Mouse (Mus musculus) ovary, adult 18-20 months (tissue): Measurements from ENCODE around the gene Polh.

Experiments used
- DNase-seq: peaks from one replicate; pipeline ENCODE4 v3.0.0; 2022; ENCODE audit warnings: low spot score, mixed read lengths

Gene Polh

GRCm38 (mm10) chr17:46168318-46168717 lies 34.1 kb downstream of the Polh start:
- DNase-seq, result no peak

- DNase-seq, result no peak
Measured at GRCm38 (mm10) chr17:46167014-46167413, 35.4 kb downstream of the Polh start.

- no peak for DNase-seq
Measured at GRCm38 (mm10) chr17:46166270-46166669, 36.2 kb downstream of the Polh start.

GRCm38 (mm10) chr17:46165460-46165859 lies 37.0 kb downstream of the Polh start:
- no peak for DNase-seq

DNA sequence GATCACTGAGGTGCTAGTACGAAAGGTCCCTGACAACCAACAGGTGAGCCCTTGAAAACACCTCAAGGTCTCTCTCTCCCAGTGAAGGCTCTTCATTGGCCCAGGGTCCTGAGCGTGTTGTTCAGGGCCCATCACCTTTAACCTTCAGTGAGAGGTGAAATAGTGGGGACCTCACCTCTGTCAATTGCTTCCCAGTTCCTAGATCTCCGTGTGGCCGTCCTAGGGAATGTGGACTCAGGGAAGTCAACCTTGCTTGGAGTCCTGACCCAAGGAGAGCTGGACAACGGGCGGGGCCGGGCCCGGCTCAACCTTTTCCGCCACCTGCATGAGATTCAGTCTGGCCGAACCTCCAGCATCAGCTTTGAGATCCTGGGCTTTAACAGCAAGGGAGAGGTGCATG lies 37.7 kb downstream of the Polh start:
- no peak for DNase-seq

- no peak for DNase-seq
Measured at GRCm38 (mm10) chr17:46164301-46164700, 38.1 kb downstream of the Polh start.

- DNase-seq, result no peak
Measured at GRCm38 (mm10) chr17:46162951-46163421, 39.5 kb downstream of the Polh start.

DNA sequence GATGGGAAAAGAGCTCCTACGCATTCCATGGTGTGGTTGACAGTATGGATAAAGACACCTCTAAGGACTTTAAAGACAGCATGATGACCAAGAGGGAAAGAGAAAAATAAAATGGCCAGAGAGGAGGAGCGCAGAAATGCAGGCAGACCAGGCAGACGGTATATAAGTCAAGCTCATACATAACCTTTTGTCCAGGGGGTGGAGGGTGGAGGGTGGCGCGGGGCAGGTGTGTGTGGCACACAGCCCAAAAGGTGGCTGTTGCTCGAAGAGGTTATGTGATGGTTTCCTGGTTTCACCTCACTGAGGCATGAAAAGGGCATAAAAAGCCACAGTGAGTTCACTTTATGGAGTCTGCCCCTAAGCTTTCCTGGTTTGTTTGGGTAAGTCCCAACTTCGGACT lies 39.9 kb downstream of the Polh start:
- no peak for DNase-seq

- DNase-seq, result no peak
Measured at GRCm38 (mm10) chr17:46161710-46162109, 40.7 kb downstream of the Polh start.

GRCm38 (mm10) chr17:46161179-46161578 lies 41.3 kb downstream of the Polh start:
- DNase-seq, result no peak

GRCm38 (mm10) chr17:46160686-46161085 lies 41.8 kb downstream of the Polh start, which contains the start of gene Gtpbp2:
Gene Gtpbp2 (plus strand): TSS chr17:46161032.
- peak; percentile 98 for DNase-seq

DNA sequence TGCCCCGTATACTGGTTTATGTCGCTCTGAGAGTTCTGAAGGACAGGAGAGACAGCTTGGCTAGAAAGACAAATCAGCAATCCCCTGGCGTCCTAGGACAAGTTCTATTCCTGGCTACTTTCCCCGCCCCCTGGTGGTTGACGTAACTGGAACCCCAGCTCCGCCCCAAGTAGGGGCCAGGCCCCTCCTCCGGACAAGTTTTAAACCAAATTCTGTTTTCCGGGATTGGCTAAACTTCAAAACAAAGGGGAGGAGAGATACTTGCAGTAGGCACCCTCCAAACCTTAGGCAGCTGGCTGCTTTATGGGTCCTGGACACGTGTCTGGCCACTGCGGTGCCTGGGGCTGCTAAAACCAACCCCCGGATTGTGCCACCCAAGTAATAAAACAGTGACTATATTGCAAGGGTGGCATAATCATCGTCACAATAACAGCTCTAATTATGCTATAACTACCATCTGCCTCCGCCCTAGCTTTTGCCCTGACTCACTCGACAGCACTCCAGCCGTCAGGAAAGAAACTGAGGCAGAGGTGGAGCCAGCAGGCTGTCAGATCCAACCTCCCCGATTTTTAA lies 42.3 kb downstream of the Polh start:
- DNase-seq, result peak; percentile 89

GRCm38 (mm10) chr17:46159236-46159635 lies 43.2 kb downstream of the Polh start:
- DNase-seq, result no peak

DNA sequence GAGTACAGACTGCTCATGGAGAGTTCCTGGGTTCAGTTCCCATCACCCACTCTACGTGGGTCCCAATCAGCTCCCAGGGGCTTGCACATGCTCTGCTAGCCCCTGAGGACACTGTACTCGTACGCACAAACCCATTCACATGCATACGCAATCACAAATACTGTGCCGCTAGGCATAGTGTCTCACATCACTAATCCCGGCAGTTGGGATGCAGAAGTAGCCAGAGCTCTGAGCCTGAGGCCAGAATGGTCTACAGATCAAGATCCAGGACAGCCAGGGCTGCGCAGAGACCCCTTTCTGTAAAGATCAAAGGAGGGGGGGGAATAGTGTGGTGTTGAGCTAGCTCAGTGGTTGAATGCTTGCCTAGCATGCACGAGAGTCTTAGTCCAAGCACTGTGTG lies 45.3 kb downstream of the Polh start:
- no peak for DNase-seq

- no peak for DNase-seq
Measured at GRCm38 (mm10) chr17:46156680-46157079, 45.8 kb downstream of the Polh start.

DNA sequence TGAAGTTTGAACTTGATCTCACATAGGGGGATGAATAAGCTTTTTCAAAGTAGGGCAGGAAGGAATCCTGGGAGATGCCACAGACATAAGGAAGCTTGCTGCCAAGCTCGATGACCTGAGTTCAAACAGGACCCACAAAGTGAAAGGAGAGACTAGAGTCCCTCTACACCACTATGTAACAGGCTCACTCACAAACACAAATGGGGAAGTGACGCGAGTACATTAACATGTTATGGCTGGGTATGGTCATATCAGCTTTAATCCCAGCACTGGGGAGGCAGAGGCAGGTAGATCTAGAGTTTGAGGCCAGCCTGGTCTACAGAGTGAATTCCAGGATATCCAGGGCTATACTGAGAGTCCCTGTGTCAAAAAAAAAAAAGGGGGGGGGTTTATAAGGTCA lies 48.1 kb downstream of the Polh start:
- no peak for DNase-seq

DNA sequence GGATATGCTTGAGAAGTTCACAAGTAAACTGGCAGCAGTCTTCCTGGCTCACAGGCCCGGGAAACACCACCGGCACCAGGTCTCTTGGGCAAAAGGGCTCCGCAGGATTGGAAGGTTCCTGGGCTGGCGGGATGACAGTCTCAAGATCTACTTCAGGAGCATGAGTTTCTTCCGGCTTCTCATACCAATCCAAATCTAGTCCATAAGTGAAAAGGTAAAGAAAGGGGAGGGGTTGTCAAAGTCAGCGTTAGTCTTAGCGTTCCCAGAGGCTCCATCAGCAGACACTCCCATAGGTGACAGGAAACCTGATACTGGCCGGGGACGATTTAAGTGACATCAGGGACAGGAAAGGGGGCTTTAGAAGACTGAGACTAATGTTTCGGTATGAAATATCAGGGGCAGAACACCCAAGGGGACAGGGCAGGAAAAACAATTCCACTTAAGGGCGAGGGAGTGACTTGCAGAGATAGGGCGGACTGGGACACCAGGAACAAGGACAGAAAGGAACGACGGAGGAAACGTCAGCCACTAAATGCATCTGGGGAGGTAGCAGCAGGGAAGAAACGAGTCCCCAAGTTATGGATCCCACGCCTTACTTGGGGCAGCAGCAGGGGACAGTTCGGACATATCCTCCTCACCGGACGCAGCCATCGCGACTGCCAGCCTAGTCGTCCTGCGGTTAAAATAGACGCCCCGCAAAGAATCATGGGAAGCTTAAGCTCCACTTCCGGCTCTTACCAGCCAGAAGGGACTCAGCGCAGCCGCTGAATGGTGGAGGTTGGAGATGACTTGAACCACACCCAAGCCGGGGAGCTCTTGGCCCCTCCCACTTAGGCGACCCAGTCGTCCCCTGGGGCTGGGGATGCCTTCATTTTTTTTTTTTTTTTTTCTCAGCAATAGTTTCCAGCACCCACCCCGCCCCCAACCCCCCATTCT lies 49.3 kb downstream of the Polh start, which contains the start of gene Mad2l1bp:
Mad2l1bp (minus strand) TSS at position 707 of the 936 bp plus-strand sequence.
- DNase-seq, result peak; percentile 85

GRCm38 (mm10) chr17:46143578-46144423 lies 58.6 kb downstream of the Polh start, which contains the start of gene Rsph9:
Gene Rsph9 (minus strand): TSS chr17:46144216.
- DNase-seq, result peak; percentile 81

- no peak for DNase-seq
Measured at GRCm38 (mm10) chr17:46139872-46140271, 62.6 kb downstream of the Polh start.

- DNase-seq, result no peak
Measured at GRCm38 (mm10) chr17:46138563-46139236, 63.7 kb downstream of the Polh start.

- no peak for DNase-seq
Measured at GRCm38 (mm10) chr17:46132862-46133261, 69.6 kb downstream of the Polh start.
